Mouse (Mus musculus) heart, postnatal 0 days (tissue): Measurements from ENCODE around the gene Bcas3.

Source experiments
- CTCF ChIP-seq: IDR thresholded peaks from 2 replicates; pipeline ENCODE4 v1.5.1; 2016; ENCODE audit warnings: antibody characterized with exemption, control low read depth, low read depth
- EP300 ChIP-seq: IDR thresholded peaks from 2 replicates; pipeline ENCODE4 v1.6.1; 2016; ENCODE audit warnings: antibody characterized with exemption, low read depth

DNA sequence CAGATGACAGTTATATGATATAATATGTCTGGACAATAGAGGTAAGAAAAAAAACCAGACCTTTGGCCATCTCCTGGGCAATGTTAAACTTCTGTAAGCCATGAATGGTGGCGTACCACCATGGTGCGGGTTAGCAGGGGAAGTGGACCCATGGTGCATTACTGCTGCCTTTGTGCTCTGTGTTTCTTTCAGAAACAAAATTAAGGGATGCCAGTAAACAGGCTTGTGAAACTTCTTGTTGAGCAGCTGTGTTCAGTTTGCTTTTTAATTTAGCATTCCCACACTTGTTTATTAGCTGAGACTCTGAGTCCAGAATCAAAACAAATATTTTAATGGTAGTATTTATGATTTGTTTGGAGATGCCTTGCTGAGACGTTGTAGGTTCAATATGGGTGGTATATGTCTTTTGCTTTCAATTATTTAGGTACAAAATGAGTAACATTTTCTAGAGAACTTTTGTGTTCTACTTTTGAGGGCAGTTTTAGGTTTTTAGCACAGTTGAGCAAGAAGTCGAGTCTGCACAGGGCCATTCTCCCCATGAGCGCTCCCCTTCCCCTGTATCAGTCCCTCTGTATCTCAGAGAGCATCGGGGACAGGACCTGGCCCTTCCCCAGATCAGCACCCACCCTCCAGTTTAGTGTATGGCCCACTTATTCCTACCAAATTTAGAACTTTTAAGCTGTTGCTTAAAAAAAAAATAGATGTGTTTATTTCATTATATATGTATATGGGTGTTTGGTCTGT lies 132.4 kb downstream of the Bcas3 start:
- no peak for TF ChIP-seq EP300
- no peak for TF ChIP-seq CTCF
